Mouse (Mus musculus) midbrain, embryonic 14.5 days (tissue): ENCODE data around the gene Cnmd. TPM values are rescaled to one million over a fixed set of nuclear protein-coding genes. Genes with fewer than 3 reads are reported as not detected.

Source experiments
- ATAC-seq: fragments of 200-750 bp; cut with Nextera tagmentation; 2 replicates; pipeline ENCODE4 v1.8.0; 2017; ENCODE audit warnings: moderate number of reproducible peaks, moderate library complexity; ENCODE audit not compliant: low FRiP score, low TSS enrichment
- DNase-seq: peaks from one replicate; pipeline ENCODE4 v3.0.0-alpha.2; 2015
- H3K27ac ChIP-seq: fragments of 300-500 bp; sonication (generic); replicated peaks from 2 replicates; pipeline ENCODE4 v1.5.1; 2014; ENCODE audit warnings: mild to moderate bottlenecking, low read depth, low read length, moderate library complexity
- H3K27me3 ChIP-seq: fragments of 300-500 bp; sonication (generic); 2 replicates; pipeline ENCODE4 v1.6.1; 2014; ENCODE audit warnings: low read length, control low read depth, mixed read lengths; ENCODE audit not compliant: control insufficient read depth, insufficient read depth
- H3K36me3 ChIP-seq: fragments of 300-500 bp; sonication (generic); 2 replicates; pipeline ENCODE4 v1.6.1; 2014; ENCODE audit warnings: low read length, control low read depth; ENCODE audit not compliant: control insufficient read depth, insufficient read depth
- H3K4me1 ChIP-seq: fragments of 300-500 bp; sonication (generic); 2 replicates; pipeline ENCODE4 v1.6.1; 2014; ENCODE audit warnings: mild to moderate bottlenecking, antibody characterized with exemption, low read length, control low read depth; ENCODE audit not compliant: control insufficient read depth, insufficient read depth
- H3K4me2 ChIP-seq: fragments of 300-500 bp; sonication (generic); 2 replicates; pipeline ENCODE4 v1.6.1; 2014; ENCODE audit warnings: mild to moderate bottlenecking, low read length, moderate library complexity
- H3K4me3 ChIP-seq: fragments of 300-500 bp; sonication (generic); replicated peaks from 2 replicates; pipeline ENCODE4 v1.5.1; 2014; ENCODE audit warnings: low read depth, low read length
- H3K9ac ChIP-seq: fragments of 300-500 bp; sonication (generic); replicated peaks from 2 replicates; pipeline ENCODE4 v1.6.1; 2014; ENCODE audit warnings: mild to moderate bottlenecking, low read length, moderate library complexity
- H3K9me3 ChIP-seq: fragments of 300-500 bp; sonication (generic); 2 replicates; pipeline ENCODE4 v1.6.1; 2016; ENCODE audit warnings: low read length, control low read depth, mixed read lengths; ENCODE audit not compliant: control insufficient read depth
- WGBS: fragments of 180-500 bp; shearing (Covaris S2); extraction: QIAGEN DNeasy Blood & Tissue Kit; methylation state at CpG from one replicate; pipeline ENCODE4 v1.1.7; 2014; 5-methylcytosine and 5-hydroxymethylcytosine counted together
- polyA plus RNA-seq: library from polyadenylated mRNA; unstranded; fragments of >200 nt; fragmentation: Nextera tagmentation; extraction: Ambion mirVana; gene quantifications from 2 replicates; pipeline ENCODE4 v1.2.1, GENCODE M21; 2014

The Cnmd gene
- polyA plus RNA-seq, 1 experiment from 2014 or later, result 2.2 TPM

DNA sequence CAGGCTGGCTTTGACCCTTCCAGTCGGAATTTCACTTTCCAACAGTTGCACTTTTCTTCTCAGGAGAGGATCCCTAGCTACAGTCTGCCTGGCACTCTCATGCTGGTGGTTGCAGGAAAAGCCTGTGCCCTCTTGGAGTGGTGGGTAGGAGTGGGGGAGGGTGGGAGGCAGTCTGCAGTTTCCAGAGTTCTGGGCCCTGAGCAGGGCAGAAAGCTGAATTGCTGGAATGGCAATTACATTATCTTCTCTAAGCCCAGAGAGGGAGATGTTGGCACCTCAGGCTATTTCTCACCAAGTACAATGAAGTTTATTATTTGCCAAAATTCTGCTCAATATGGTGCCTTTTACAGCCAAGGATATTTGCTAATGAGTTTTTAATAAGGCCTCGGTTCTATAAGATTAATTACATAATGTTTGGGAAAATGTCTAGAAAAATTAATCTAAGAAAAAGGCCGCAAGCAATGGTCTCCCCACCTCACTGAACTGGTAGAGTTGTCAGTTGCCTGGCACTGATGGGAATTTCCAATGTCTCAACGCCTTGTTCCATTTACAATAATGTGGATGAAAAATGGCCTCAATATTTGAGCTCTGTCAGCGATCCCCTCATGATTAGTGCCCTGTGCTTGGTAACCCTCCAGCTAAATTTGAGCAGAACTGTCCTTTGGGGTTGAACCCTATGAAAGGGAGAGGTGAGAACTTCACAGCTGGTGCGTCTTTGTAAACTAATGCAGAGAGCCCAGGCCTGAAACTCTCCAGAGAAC, 3.0 kb downstream of the Cnmd start:
- Histone ChIP-seq H3K4me1 (peaks cover 7% of the 10 kb centered on the region), H3K9me3 (no peaks in the 10 kb centered on the region), H3K36me3 (no peaks in the 10 kb centered on the region), H3K27me3 (no peaks in the 10 kb centered on the region), H3K9ac (no peak overlapping the region), H3K4me3 (no peak overlapping the region), H3K27ac (no peak overlapping the region), H3K4me2 (no peak overlapping the region)
- whole genome bisulfite sequencing, result 75% methylated on average over 6 of the region's 6 CpGs
- no peak for ATAC-seq
- no peak for DNase-seq

DNA sequence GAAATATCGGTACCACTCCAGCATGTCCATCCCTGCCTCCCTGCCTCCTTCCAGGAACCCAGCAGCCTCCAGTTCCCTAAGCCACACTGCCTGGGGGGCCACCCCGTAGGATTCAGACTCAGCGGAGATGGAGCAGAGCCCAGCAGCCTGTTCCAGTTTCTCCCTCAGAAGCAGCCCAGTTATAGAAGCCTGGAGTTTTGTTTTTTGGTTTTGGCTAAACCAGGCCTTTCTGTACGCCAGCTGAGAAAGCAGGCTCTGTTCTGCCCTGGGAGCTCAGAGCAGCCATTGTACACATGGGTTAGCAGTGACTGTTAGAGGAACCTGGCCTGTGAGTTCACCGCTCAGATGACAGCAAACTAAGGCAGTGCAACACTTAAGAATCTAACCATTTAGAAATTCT, 3.7 kb downstream of the Cnmd start:
- H3K27ac ChIP-seq, result no peak overlapping the region
- H3K27me3 ChIP-seq, result no peaks in the 10 kb centered on the region
- no peak for DNase-seq
- no peak for ATAC-seq
- H3K4me3 ChIP-seq, result no peak overlapping the region
- no peaks in the 10 kb centered on the region for H3K36me3 ChIP-seq
- no peak overlapping the region for H3K4me2 ChIP-seq
- H3K4me1 ChIP-seq, result peaks cover 7% of the 10 kb centered on the region
- 78% methylated on average over 5 of the region's 5 CpGs for WGBS
- H3K9me3 ChIP-seq, result no peaks in the 10 kb centered on the region
- no peak overlapping the region for H3K9ac ChIP-seq

DNA sequence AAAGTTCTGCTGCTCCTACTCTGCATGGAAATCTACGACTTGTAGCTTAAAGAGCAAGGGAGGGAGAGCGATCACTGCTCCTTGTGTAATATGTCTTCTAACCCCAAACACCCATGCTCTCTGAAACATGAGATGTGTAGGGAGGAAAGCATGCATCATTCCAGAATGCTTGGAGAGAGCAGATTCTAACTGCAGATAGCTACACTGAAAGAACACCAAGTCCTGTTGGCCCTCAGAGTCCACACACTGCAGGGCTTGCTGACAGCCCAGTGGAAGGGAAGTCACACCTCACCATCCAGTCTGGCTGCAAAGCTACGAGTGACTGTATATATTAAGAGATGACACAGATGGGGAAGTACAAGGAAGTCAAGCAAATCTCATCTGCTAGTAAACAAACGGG, 9.3 kb downstream of the Cnmd start:
- no peak overlapping the region for H3K4me3 ChIP-seq
- H3K9me3 ChIP-seq, result no peaks in the 10 kb centered on the region
- no peaks in the 10 kb centered on the region for H3K27me3 ChIP-seq

DNA sequence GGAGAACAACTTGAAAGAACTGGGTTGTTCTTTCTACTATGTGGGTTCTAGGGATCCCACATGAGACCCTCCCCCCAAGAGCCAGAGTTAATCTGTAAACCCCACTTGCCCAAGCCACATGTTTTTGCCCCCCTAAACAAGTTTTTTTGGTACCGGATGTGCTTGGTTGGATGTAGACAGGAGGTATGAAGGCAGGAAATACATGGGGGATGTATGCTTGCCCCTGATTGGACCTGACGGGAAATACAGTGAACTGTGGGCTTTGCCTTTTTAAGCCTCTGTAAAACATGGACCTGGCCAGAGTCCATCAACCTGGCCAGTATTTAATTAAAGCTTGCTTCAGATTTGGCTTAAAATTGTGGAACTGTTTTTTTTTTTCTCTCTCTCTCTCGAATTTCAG, 12.3 kb downstream of the Cnmd start:
- no peaks in the 10 kb centered on the region for H3K9me3 ChIP-seq
- no peak overlapping the region for H3K4me2 ChIP-seq
- H3K4me1 ChIP-seq, result 0 out of 2 replicates have a peak, but pooled peaks cover 2% of the 10 kb centered on the region
- H3K9ac ChIP-seq, result no peak overlapping the region
- H3K27me3 ChIP-seq, result no peaks in the 10 kb centered on the region
- no peaks in the 10 kb centered on the region for H3K36me3 ChIP-seq
- H3K4me3 ChIP-seq, result no peak overlapping the region
- DNase-seq (no peak), ATAC-seq (no peak)
- H3K27ac ChIP-seq, result no peak overlapping the region
- WGBS, result 87% methylated on average over 3 of the region's 3 CpGs

More for the DNA sequence above, 9.3 kb downstream of the Cnmd start:
- ATAC-seq (no peak), DNase-seq (no peak)
- no peaks in the 10 kb centered on the region for H3K4me1 ChIP-seq
- 84% methylated on average over 4 of the region's 4 CpGs for WGBS
- no peak overlapping the region for H3K9ac ChIP-seq
- no peaks in the 10 kb centered on the region for H3K36me3 ChIP-seq
- H3K4me2 ChIP-seq, result no peak overlapping the region
- no peak overlapping the region for H3K27ac ChIP-seq

DNA sequence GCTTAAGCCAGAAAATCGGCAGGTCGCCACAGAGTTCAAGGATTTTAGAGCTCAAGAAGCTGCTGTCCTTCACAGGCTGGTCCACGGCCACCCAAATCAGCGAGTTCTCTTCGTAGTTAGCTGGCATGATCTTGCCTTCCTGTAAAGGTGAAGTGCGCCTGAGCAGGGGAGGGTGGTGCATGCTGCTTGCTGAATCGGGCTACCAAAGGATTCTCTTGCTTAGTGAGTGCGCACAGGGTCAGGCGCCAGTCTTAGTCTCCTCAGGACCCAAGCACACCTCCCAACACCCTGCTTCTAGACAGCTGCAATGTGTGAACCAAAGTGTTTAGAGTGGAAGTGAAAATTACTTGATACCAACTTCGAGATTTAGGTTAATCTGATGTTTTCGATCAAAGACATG, 16.6 kb downstream of the Cnmd start:
- no peak overlapping the region for H3K4me2 ChIP-seq
- H3K27me3 ChIP-seq, result no peaks in the 10 kb centered on the region
- no peaks in the 10 kb centered on the region for H3K9me3 ChIP-seq
- 0 out of 2 replicates have a peak, but pooled peaks cover 4% of the 10 kb centered on the region for H3K4me1 ChIP-seq
- H3K4me3 ChIP-seq, result no peak overlapping the region
- 40% methylated on average over 11 of the region's 11 CpGs for WGBS
- H3K9ac ChIP-seq, result no peak overlapping the region
- ATAC-seq, result no peak
- no peaks in the 10 kb centered on the region for H3K36me3 ChIP-seq
- no peak overlapping the region for H3K27ac ChIP-seq
- DNase-seq, result peak; percentile 28

DNA sequence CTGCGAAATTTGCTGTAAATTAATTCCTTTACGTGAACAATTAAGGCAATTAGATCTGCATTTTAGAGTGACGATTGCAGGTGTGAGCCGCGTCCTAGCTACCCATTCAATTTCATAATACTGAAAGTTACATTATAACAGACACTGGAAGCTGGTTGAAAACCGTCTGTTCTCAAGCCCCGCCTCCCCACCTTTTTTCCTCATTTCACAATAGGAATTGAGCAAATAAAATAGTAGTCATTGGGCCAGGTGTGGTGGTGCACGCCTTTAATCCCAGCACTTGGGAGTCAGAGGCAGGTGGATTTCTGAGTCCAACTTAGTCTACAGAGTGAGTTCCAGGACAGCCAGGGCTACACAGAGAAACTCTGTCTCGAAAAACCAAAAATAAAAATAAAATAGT, 19.9 kb downstream of the Cnmd start:
- H3K27me3 ChIP-seq, result no peaks in the 10 kb centered on the region
- no peak overlapping the region for H3K9ac ChIP-seq
- DNase-seq, result no peak
- 87% methylated on average over 9 of the region's 9 CpGs for WGBS
- no peaks in the 10 kb centered on the region for H3K9me3 ChIP-seq
- no peak overlapping the region for H3K4me2 ChIP-seq
- no peak for ATAC-seq
- H3K36me3 ChIP-seq, result no peaks in the 10 kb centered on the region
- 0 out of 2 replicates have a peak, but pooled peaks cover 4% of the 10 kb centered on the region for H3K4me1 ChIP-seq
- no peak overlapping the region for H3K27ac ChIP-seq
- no peak overlapping the region for H3K4me3 ChIP-seq

DNA sequence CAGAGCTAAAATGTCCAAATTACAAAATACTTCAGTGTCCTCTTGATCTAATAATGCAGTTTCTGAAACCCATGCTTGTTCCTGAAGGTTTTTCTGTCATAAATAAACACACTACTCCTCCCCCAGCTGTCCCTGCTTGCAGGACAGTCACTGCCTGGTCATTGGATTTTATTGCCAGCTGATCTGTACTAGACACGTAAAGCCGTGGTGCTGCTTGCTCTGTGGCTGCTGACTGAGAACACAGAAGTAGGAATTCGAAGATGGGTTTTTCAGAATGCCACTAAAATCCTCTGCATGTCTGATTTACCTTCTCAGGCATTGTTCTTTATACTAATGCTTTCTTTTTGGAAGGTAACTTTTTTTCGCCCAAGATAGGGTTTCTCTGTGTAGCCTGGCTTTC, 25.2 kb downstream of the Cnmd start:
- Histone ChIP-seq H3K27ac (no peak overlapping the region), H3K9ac (no peak overlapping the region), H3K27me3 (no peaks in the 10 kb centered on the region), H3K36me3 (no peaks in the 10 kb centered on the region), H3K4me3 (no peak overlapping the region), H3K4me1 (no peaks in the 10 kb centered on the region), H3K9me3 (no peaks in the 10 kb centered on the region), H3K4me2 (no peak overlapping the region)
- ATAC-seq (no peak), DNase-seq (no peak)
- WGBS, result 84% methylated on average over 4 of the region's 4 CpGs

DNA sequence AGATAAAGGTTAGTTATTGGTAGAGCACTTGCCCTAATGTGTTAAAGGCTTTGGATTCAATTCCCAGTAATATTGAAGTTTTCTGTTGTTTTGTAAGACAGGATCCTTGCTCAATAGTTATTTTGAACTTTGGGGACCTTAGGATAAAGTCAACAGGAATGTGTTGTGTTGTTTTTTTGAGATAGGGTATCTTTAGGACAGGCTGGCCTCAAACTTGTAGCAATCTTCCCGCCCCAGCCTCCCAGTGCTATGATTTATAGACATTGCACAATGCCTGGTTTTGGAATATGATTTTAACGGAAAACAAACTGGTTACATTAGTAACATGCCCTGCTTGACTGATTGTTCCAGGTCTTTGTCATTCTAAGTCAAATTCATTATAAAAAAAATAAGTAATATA, 28.8 kb downstream of the Cnmd start:
- DNase-seq, result no peak
- Histone ChIP-seq H3K4me1 (no peaks in the 10 kb centered on the region), H3K9ac (no peak overlapping the region), H3K27me3 (no peaks in the 10 kb centered on the region), H3K27ac (no peak overlapping the region), H3K9me3 (no peaks in the 10 kb centered on the region), H3K4me2 (no peak overlapping the region), H3K4me3 (no peak overlapping the region), H3K36me3 (peaks cover 14% of the 10 kb centered on the region)
- 97% methylated on average over 2 of the region's 2 CpGs for WGBS
- ATAC-seq, result no peak

DNA sequence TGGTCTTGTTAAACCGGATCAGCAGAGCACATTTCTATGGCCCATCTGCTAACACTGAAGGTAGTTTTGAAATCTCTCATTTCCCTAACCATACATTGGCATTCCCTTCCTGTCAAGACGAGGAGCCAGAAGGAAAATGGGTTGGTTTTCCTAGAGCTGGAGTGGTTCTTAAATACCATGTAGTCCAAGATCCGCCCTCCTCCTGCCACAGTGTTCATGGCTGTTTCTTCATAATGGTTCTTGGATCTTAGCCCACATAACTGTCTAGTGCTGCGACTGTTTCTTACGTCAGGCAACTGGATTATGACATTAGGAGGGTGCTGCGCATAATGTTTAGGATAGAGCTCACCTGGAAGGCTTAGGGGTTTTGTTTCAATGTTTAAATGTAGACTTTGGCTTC, 29.6 kb downstream of the Cnmd start:
- Histone ChIP-seq H3K27ac (no peak overlapping the region), H3K27me3 (no peaks in the 10 kb centered on the region), H3K4me2 (no peak overlapping the region), H3K9ac (no peak overlapping the region), H3K4me1 (no peaks in the 10 kb centered on the region), H3K4me3 (no peak overlapping the region), H3K9me3 (no peaks in the 10 kb centered on the region), H3K36me3 (peaks cover 19% of the 10 kb centered on the region)
- DNase-seq (no peak), ATAC-seq (no peak)
- WGBS, result 95% methylated on average over 6 of the region's 6 CpGs
